Mouse (Mus musculus): ENCODE results near the gene Ubxn4. TPM values are rescaled to one million over a fixed set of nuclear protein-coding genes. Genes with fewer than 3 reads are reported as not detected.

Gene Ubxn4
- polyA plus RNA-seq, 1 experiment from 2014 or later = 88.1 TPM

GRCm38 (mm10) chr1:128323026-128323643, 79.4 kb downstream of the Ubxn4 start:
- no peak overlapping the region for H3K4me3 ChIP-seq
- no peak overlapping the region for H3K4me2 ChIP-seq
- no peak overlapping the region for H3K27ac ChIP-seq
- H3K9me3 ChIP-seq = no peaks in the 10 kb centered on the region
- WGBS = 89% methylated on average over 8 of the region's 8 CpGs
- H3K27me3 ChIP-seq = no peaks in the 10 kb centered on the region
- no peaks in the 10 kb centered on the region for H3K4me1 ChIP-seq (replicated peaks)
- ATAC-seq (ENCODE audit: low FRiP score) = no peak
- H3K9ac ChIP-seq = no peak overlapping the region
- H3K36me3 ChIP-seq = 0 out of 2 replicates have a peak, but pooled peaks cover 11% of the 10 kb centered on the region

- H3K9ac ChIP-seq = no peak overlapping the region
- no peak overlapping the region for H3K4me2 ChIP-seq
- no peak overlapping the region for H3K4me3 ChIP-seq
- no peaks in the 10 kb centered on the region for H3K4me1 ChIP-seq (replicated peaks)
- H3K27me3 ChIP-seq = no peaks in the 10 kb centered on the region
- WGBS = 84% methylated on average over 2 of the region's 2 CpGs
- no peak for ATAC-seq (ENCODE audit: low FRiP score)
- 0 out of 2 replicates have a peak, but pooled peaks cover 14% of the 10 kb centered on the region for H3K36me3 ChIP-seq
- no peak overlapping the region for H3K27ac ChIP-seq
- H3K9me3 ChIP-seq = no peaks in the 10 kb centered on the region
These were observed 81.0 kb downstream of the Ubxn4 start for GRCm38 (mm10) chr1:128324776-128325175.

- Histone ChIP-seq H3K27me3 (no peaks in the 10 kb centered on the region), H3K4me2 (no peak overlapping the region), H3K9me3 (no peaks in the 10 kb centered on the region), H3K4me3 (no peak overlapping the region), H3K36me3 (peaks cover 30% of the 10 kb centered on the region), H3K4me1 (replicated peaks) (no peaks in the 10 kb centered on the region), H3K9ac (no peak overlapping the region), H3K27ac (no peak overlapping the region)
- ATAC-seq (ENCODE audit: low FRiP score) = no peak
- WGBS = 97% methylated on average over 1 of the region's 1 CpGs
These were observed 83.4 kb downstream of the Ubxn4 start for GRCm38 (mm10) chr1:128327165-128327564.

- Histone ChIP-seq H3K9ac (no peak within 1 kb of the TSS), H3K27ac (no peak within 1 kb of the TSS), H3K4me1 (replicated peaks) (no peaks in the 10 kb centered on the region), H3K4me2 (no peak within 1 kb of the TSS), H3K9me3 (no peaks in the 10 kb centered on the region), H3K27me3 (no peaks in the 10 kb centered on the region), H3K36me3 (peaks cover 41% of the 10 kb centered on the region), H3K4me3 (no peak within 1 kb of the TSS)
- WGBS = 89% methylated on average over 3 of the region's 3 CpGs
- ATAC-seq (ENCODE audit: low FRiP score) = no peak
These were observed 84.5 kb downstream of the Ubxn4 start, which contains the start of gene Lct for GRCm38 (mm10) chr1:128328218-128328617. TSS of gene Lct (minus strand) at chr1:128328318.

MicroRNA genes within 50 kb of the gene (microRNA counts, 519-probe panel; counts per million panel counts)
- 4,137 counts per million, percentile 66 among the panel's probes with 10 or more counts for microRNA mmu-miR-128

Small RNA genes within 50 kb of the gene (microRNA-seq; reads per million reads assigned to microRNA genes)
- 708 reads per million, percentile 74 among the genes with 10 or more reads in this experiment for gene Mir128-1

Other genes starting within 250 kb of the Ubxn4 start
- 3.9 and 4.4 TPM in 2 replicates for gene Zranb3, start 140.9 kb upstream of the Ubxn4 start, polyA plus RNA-seq (2015; fragmentation: Nextera tagmentation; extraction: Ambion mirVana)
- 96.7 and 105 TPM in 2 replicates for gene R3hdm1, start 140.7 kb upstream of the Ubxn4 start, polyA plus RNA-seq (2015; fragmentation: Nextera tagmentation; extraction: Ambion mirVana)
- 0.06 and 0.29 TPM in 2 replicates for gene Lct, start 84.4 kb downstream of the Ubxn4 start, polyA plus RNA-seq (2015; fragmentation: Nextera tagmentation; extraction: Ambion mirVana)
- 78.7 and 81.3 TPM in 2 replicates for gene Mcm6, start 115.7 kb downstream of the Ubxn4 start, polyA plus RNA-seq (2015; fragmentation: Nextera tagmentation; extraction: Ambion mirVana)
- gene Dars, start 173.4 kb downstream of the Ubxn4 start, polyA plus RNA-seq (2015; fragmentation: Nextera tagmentation; extraction: Ambion mirVana) = 163 and 165 TPM in 2 replicates